Mouse (Mus musculus): ENCODE data around the gene Spi1. TPM values are rescaled to one million over a fixed set of nuclear protein-coding genes. Genes with fewer than 3 reads are reported as not detected.

Gene Spi1
- total and polyA plus RNA-seq, 2 experiments from 2014 or later, result 3.9 to 5.1 TPM

DNA sequence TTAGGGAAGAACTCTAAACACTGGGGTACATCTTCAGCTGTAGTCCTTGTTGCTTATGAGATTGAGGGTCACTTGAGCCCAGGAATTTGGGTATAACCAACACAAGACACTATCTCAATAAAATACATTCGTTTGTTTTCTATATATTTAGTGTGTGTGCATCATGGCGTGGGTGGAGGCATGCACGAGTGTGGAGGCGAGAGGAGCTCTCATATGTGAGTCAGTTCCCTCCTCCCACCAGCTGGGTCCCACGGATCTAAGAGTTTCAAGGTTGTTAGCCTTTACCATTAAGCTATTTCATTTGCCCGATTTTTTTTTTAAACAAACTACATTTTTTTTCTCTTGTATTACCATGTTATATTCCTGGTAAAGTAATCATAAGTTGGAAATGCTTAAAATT, 8.6 kb downstream of the Spi1 start:
- no peak for TF ChIP-seq CTCF (IDR thresholded peaks at IDR 0.05; ENCODE audit: low read depth)
- ATAC-seq (no peak), DNase-seq (no peak)
- no peaks in the 10 kb centered on the region for H3K4me1 ChIP-seq (ENCODE audit: insufficient read depth)
- WGBS, result 73% methylated on average over 6 of the region's 6 CpGs
- no peaks in the 10 kb centered on the region for H3K27me3 ChIP-seq (ENCODE audit: insufficient read depth, low read length)
- H3K27ac ChIP-seq (ENCODE audit: low read depth, low read length), result no peak overlapping the region
- H3K9me3 ChIP-seq (ENCODE audit: low read length), result no peaks in the 10 kb centered on the region
- H3K9ac ChIP-seq, result no peak overlapping the region
- no peak overlapping the region for H3K4me3 ChIP-seq (ENCODE audit: low read depth, low read length)
- H3K36me3 ChIP-seq (ENCODE audit: insufficient read depth), result no peaks in the 10 kb centered on the region
- no peak overlapping the region for H3K4me2 ChIP-seq (ENCODE audit: low read depth)

DNA sequence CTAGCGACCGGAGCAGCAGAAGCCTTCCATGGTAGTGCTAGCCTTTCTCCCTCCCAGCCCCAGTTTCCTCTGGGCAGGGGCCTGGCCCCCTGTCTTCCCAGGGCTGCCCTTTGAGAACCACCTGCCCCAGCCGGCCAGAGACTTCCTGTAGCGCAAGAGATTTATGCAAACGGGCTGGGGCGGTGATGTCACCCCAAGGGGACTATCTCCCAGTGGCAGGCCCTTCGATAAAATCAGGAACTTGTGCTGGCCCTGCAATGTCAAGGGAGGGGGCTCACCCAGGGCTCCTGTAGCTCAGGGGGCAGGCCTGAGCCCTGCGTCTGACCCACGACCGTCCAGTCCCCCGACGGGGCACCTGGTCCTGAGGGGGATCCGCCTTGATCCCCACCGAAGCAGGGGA, 14.3 kb downstream of the Spi1 start:
- no peak for TF ChIP-seq CTCF (IDR thresholded peaks at IDR 0.05; ENCODE audit: low read depth)
- DNase-seq (no peak), ATAC-seq (no peak)
- no peaks in the 10 kb centered on the region for H3K4me1 ChIP-seq (ENCODE audit: insufficient read depth)
- no peaks in the 10 kb centered on the region for H3K36me3 ChIP-seq (ENCODE audit: insufficient read depth)
- H3K9ac ChIP-seq, result no peak overlapping the region
- H3K4me2 ChIP-seq (ENCODE audit: low read depth), result no peak overlapping the region
- WGBS, result 78% methylated on average over 14 of the region's 14 CpGs
- no peak overlapping the region for H3K4me3 ChIP-seq (ENCODE audit: low read depth, low read length)
- H3K27me3 ChIP-seq (ENCODE audit: insufficient read depth, low read length), result no peaks in the 10 kb centered on the region
- no peaks in the 10 kb centered on the region for H3K9me3 ChIP-seq (ENCODE audit: low read length)
- no peak overlapping the region for H3K27ac ChIP-seq (ENCODE audit: low read depth, low read length)

DNA sequence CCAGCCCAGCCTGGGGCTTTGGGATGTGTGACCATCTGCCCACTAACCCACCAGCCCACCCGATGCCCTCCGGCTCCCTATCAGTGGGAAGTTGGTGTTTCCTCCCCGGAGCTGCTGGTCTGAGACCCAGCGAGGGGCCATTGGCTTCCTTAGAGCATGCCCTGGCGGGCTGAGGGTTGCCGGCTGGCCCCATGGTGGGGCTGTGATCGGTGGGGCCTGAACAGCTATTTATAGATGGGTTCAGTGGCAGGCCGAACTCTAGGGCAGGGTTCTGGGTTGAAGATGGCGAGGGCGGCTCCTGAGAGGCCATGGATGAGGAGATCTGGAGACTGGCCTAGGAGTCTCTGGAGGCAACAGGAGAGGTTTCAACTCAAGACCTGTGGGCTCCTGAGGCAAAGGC, 14.8 kb downstream of the Spi1 start:
- 87% methylated on average over 10 of the region's 10 CpGs for WGBS
- Histone ChIP-seq H3K36me3 (ENCODE audit: insufficient read depth) (no peaks in the 10 kb centered on the region), H3K27me3 (ENCODE audit: insufficient read depth, low read length) (no peaks in the 10 kb centered on the region), H3K9ac (no peak overlapping the region), H3K4me3 (ENCODE audit: low read depth, low read length) (no peak overlapping the region), H3K27ac (ENCODE audit: low read depth, low read length) (no peak overlapping the region), H3K4me1 (ENCODE audit: insufficient read depth) (no peaks in the 10 kb centered on the region), H3K4me2 (ENCODE audit: low read depth) (no peak overlapping the region), H3K9me3 (ENCODE audit: low read length) (no peaks in the 10 kb centered on the region)
- no peak for TF ChIP-seq CTCF (IDR thresholded peaks at IDR 0.05; ENCODE audit: low read depth)
- DNase-seq, result no peak
- ATAC-seq, result no peak

DNA sequence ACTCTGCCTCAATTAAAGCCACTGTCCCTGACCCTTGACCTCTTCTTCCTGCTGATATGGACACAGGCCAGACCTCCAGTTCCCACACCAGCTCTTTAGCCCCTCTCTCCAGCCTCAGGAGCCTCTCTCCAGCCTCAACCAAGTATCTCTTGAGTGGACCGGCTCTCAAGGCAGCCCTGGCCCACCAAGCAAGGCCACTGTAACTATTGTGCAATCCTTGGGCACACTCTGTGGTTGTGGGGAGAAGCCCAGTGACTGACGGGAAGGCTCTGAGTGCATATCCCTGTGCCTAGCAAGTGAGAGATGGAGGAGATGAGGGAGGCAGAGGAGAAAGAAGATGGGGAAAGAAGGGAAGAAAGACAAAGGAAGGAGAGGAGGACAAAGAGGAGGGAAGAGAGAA, 16.0 kb downstream of the Spi1 start:
- ATAC-seq, result no peak
- Histone ChIP-seq H3K4me1 (ENCODE audit: insufficient read depth) (no peaks in the 10 kb centered on the region), H3K9me3 (ENCODE audit: low read length) (no peaks in the 10 kb centered on the region), H3K36me3 (ENCODE audit: insufficient read depth) (no peaks in the 10 kb centered on the region), H3K9ac (no peak overlapping the region), H3K4me2 (ENCODE audit: low read depth) (no peak overlapping the region), H3K27me3 (ENCODE audit: insufficient read depth, low read length) (no peaks in the 10 kb centered on the region), H3K4me3 (ENCODE audit: low read depth, low read length) (no peak overlapping the region), H3K27ac (ENCODE audit: low read depth, low read length) (no peak overlapping the region)
- TF ChIP-seq CTCF (IDR thresholded peaks at IDR 0.05; ENCODE audit: low read depth), result no peak
- WGBS, result 83% methylated on average over 2 of the region's 2 CpGs
- DNase-seq, result no peak

DNA sequence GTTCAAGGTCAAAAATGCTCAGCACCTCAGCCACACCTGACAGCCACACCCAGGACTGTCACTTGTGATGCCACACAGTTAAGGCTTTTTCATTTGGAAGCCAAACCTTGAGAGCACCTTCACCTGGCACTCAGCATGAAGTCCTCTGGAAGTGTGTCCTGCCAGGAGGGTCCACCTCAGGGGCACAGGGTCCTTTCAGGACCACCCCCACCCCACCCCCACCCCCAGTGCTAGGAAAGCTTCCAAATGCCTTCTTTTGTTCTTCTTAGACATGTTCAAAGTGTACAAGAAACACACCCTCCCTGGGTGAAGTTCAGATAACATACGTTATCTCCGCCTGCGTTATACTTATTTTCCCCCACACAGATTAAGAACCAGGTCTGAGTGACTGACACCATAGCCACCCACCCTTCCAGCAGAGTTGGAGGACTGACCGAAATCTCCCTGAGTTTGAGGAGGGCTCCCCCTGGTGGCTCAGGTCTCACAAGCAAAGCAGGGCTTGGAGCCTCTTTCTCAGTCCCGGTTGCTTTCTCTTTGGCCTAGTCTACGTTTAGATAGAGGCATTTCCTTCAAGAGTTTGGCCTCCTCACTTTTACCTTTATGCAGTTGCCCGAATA, 19.0 kb downstream of the Spi1 start:
- no peak overlapping the region for H3K9ac ChIP-seq
- WGBS, result 6% methylated on average over 7 of the region's 7 CpGs
- H3K9me3 ChIP-seq (ENCODE audit: low read length), result no peaks in the 10 kb centered on the region
- no peaks in the 10 kb centered on the region for H3K36me3 ChIP-seq (ENCODE audit: insufficient read depth)
- no peak overlapping the region for H3K4me2 ChIP-seq (ENCODE audit: low read depth)
- no peak overlapping the region for H3K27ac ChIP-seq (ENCODE audit: low read depth, low read length)
- H3K27me3 ChIP-seq (ENCODE audit: insufficient read depth, low read length), result no peaks in the 10 kb centered on the region
- TF ChIP-seq CTCF (IDR thresholded peaks at IDR 0.05; ENCODE audit: low read depth), result peak; percentile 96
- no peaks in the 10 kb centered on the region for H3K4me1 ChIP-seq (ENCODE audit: insufficient read depth)
- DNase-seq (peak; percentile 91), ATAC-seq (peak; percentile 91)
- no peak overlapping the region for H3K4me3 ChIP-seq (ENCODE audit: low read depth, low read length)

DNA sequence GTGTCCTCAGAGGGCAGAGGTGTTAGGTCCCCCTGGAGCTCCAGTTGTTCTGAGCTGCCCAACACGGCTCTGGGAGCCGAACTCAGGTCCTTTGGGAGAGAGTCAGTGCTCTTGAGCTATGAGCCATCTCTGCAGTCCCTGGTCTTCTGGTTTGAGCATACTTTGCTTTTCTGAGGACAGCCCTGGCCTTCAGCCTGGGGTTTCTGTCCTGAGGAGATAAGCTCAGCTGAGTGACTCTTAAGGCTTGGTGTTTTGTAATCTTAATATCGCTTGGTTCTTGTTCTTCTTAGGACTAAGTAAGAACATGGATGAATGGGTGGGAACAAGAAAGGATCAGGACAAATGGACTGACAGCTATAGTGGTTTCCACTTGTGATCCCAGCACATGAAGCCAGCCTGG, 26.0 kb downstream of the Spi1 start:
- ATAC-seq (no peak), DNase-seq (no peak)
- Histone ChIP-seq H3K9me3 (ENCODE audit: low read length) (no peaks in the 10 kb centered on the region), H3K27me3 (ENCODE audit: insufficient read depth, low read length) (no peaks in the 10 kb centered on the region), H3K4me1 (ENCODE audit: insufficient read depth) (no peaks in the 10 kb centered on the region), H3K36me3 (ENCODE audit: insufficient read depth) (no peaks in the 10 kb centered on the region), H3K9ac (no peak overlapping the region), H3K27ac (ENCODE audit: low read depth, low read length) (no peak overlapping the region), H3K4me3 (ENCODE audit: low read depth, low read length) (no peak overlapping the region), H3K4me2 (ENCODE audit: low read depth) (no peak overlapping the region)
- no peak for TF ChIP-seq CTCF (IDR thresholded peaks at IDR 0.05; ENCODE audit: low read depth)
- WGBS, result 87% methylated on average over 3 of the region's 3 CpGs

DNA sequence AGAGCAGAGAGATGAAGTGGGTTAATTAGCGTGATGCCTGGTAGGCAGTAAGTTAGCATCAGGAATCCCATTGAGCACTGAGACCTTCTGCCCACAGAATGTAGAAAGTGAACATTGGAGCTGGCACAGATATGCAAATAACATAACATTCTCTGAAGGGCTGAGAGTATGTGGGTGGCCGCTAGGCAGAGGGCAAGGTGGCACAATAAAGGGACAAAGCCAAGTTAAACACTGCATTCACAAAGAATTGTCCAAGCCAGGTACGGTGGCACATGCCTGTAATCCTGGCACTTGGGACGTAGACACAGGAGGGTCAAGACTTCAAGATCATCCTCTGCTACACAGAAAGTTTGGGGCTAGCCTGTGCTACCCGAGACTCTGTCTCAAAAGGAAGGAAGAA, 27.1 kb downstream of the Spi1 start:
- no peaks in the 10 kb centered on the region for H3K4me1 ChIP-seq (ENCODE audit: insufficient read depth)
- H3K27ac ChIP-seq (ENCODE audit: low read depth, low read length), result no peak overlapping the region
- no peak for TF ChIP-seq CTCF (IDR thresholded peaks at IDR 0.05; ENCODE audit: low read depth)
- ATAC-seq, result no peak
- H3K9ac ChIP-seq, result no peak overlapping the region
- WGBS, result 79% methylated on average over 5 of the region's 5 CpGs
- no peaks in the 10 kb centered on the region for H3K36me3 ChIP-seq (ENCODE audit: insufficient read depth)
- H3K4me2 ChIP-seq (ENCODE audit: low read depth), result no peak overlapping the region
- no peaks in the 10 kb centered on the region for H3K9me3 ChIP-seq (ENCODE audit: low read length)
- H3K27me3 ChIP-seq (ENCODE audit: insufficient read depth, low read length), result no peaks in the 10 kb centered on the region
- DNase-seq, result no peak
- H3K4me3 ChIP-seq (ENCODE audit: low read depth, low read length), result no peak overlapping the region

Data from forebrain, postnatal 0 days (tissue).